Mouse (Mus musculus) neutrophil, adult 5-6 weeks (primary cell): ENCODE data around the gene Tmem110. TPM values are rescaled to one million over a fixed set of nuclear protein-coding genes. Genes with fewer than 3 reads are reported as not detected.
A peak's percentile ranks its signal among the peaks of the same experiment; 100 is the strongest.

Source experiments
- ATAC-seq: fragments of 151-379, 151-347 bp; 2 replicates; pipeline ENCODE4 v1.8.0; 2017; ENCODE audit warnings: mild to moderate bottlenecking, moderate TSS enrichment; ENCODE audit not compliant: insufficient number of reproducible peaks, poor library complexity, low FRiP score, severe bottlenecking; ENCODE audit errors: extremely low read depth
- total RNA-seq: library from RNA; stranded (forward); fragments of 200-1000 nt; gene quantifications from 2 replicates; pipeline ENCODE4 v1.2.3, GENCODE M21; 2017

Gene Tmem110
- total RNA-seq, 1 experiment from 2014 or later = 14.2 TPM

DNA sequence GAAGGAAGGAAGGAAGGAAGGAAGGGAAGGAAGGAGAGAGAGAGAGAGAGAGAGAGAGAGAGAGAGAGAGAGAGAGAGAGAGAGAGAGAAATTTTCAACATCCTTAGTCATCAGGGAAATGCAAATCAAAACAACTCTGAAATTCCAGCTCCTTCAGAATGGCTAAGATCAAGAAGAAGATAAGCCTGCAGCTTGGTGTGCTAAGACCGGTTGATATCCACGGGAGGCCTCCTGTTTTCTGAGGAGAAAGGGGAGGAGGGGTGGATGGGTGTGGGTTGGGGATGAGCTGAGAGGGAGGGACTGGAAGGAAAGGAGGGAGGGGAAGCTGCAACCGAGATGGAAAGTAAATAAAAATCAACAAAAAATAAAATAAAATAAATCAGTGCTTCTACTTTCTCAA lies 59.9 kb downstream of the Tmem110 start:
- ATAC-seq = no peak

GRCm38 (mm10) chr14:30886204-30886603 lies 60.8 kb downstream of the Tmem110 start, which contains the start of gene Itih4:
Gene Itih4 (plus strand): TSS chr14:30886476.
- no peak for ATAC-seq

- ATAC-seq = no peak
Measured at GRCm38 (mm10) chr14:30888271-30888732, 62.9 kb downstream of the Tmem110 start.

DNA sequence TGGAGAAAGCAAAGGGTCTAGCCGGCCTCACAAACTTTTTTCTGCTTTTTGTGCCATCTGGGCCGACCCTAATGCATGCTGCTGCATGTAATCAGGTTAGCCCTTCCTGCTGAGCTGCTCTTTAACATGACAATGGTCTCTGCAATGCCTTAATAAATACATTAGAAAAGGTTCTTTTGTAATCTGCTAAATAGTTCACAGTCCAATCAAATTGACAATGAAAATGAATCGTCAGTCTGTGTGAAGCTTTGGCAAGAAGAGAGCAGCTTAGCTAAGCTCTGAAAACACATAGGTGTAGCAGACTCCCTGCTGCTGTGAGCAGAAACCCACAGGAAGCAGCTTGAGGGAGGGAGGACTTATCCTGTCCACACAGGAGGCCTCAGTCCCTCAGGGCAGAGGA lies 74.6 kb downstream of the Tmem110 start:
- ATAC-seq = no peak

DNA sequence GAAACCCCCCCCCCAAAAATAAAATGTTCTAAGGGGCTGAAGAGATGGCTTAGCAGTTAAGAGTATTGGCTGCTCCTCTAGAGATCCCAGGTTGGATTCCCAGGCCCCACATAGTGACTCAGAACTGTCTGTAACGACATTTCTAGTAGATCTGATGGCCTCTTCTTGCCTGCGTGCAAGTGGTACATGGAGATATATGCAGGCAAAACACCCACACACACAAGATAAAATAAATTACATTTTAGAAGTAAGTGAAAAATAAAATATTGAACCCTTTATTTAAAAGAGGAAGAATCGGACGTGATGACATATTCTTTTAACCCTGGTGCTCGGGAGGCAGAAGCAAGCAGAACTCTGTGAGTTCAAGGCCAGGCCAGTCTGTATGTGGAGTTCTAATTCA lies 77.2 kb downstream of the Tmem110 start:
- no peak for ATAC-seq

GRCm38 (mm10) chr14:30903036-30903435 lies 77.6 kb downstream of the Tmem110 start:
- no peak for ATAC-seq

DNA sequence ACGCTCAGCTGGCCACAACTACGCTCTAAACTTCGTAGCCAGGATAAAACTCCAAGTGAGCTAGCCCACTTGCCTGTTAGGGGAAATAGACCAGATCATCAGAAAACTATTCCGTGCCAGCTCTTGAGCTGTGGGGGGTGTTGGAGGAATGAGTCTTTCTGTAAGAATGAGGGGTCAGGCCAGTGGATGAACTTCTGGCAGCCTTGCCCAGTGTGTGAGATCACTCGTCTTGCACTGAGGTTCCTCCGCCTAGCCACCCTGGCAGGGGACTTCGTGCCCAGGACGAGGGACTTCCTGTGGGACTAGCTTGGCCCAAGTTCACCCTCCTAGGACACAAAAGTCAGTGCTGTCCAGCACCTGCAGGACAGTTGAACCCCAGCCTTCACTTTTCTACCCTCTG lies 78.9 kb downstream of the Tmem110 start:
- no peak for ATAC-seq

DNA sequence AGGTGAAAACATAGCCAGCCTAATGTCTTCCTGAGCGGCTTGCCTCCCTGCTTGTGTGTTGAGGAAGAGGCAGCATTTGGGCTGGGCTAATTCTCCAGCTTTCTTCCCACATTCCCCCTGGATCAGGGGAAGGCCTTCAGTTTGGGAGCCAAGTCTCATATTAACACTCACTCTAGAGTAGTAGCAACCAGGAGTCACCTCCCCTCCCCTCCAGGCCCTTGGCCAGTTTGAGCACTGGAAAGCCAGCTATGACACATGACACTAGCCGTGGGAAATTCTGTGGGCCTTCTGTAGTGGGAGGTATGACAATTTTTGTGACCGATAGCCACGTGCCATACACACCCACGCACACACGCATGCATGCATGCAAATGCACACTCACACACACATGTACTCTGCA lies 80.6 kb downstream of the Tmem110 start:
- no peak for ATAC-seq

DNA sequence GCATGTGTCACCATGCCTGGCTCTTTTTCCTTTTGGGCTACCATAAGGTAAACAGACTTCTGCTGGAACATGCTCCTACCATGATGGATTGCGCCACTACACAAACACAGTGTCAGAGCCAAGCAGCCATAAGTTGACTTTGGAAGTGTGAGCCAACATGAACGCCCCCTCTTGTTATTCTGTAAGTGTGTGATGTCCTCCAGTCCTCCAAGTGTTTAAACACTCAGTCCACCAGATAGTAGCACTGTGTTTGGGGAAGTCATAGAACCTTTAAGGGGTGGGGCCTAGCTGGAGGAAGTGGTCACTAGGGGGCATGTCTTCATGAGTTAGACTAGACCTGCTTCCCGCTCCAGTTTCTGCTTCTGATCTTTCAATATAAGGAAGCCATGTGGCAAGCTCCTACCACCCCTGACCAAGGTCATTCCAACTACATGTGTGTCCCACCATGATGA lies 82.5 kb downstream of the Tmem110 start:
- peak; percentile 78 for ATAC-seq

GRCm38 (mm10) chr14:30911141-30911540 lies 85.8 kb downstream of the Tmem110 start:
- no peak for ATAC-seq

DNA sequence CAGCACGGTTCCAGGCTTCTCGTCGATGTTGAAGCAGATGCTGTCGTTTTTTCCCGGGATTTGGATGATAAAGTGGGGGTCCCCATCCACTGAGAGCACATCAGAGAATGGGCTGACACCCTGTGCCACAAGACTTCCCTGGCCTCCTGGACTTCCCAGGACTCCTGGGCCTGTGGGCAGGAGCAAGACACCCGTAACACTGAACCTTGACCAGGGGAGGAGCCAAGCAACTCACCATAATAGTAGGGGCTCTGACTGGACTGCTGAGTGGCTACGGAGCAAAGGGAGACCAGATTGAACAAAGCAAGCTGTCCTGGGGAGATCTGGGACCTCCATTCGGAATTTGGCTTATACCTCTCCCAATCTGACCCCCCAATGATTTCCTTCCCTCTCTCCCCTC lies 87.3 kb downstream of the Tmem110 start:
- no peak for ATAC-seq

DNA sequence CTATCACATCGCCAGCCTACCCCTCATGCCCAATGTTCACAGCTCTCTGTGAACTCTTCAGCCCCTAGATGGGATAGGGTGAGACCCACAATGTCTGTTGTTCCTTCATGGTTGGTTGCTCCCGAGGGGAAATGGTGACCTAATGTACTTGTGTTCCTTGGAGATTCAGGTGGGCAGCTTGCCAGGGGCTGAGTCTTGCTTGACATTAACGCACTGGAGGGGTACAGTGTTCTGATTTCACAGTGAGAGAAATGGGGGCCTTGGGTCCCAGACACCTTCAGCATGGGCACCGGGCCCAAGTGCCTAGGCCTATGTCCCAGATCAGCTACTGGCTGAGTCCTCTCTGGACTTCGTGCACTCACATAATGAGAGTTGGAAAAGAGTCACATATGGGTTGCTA lies 88.0 kb downstream of the Tmem110 start:
- no peak for ATAC-seq

- ATAC-seq = no peak
Measured at GRCm38 (mm10) chr14:30916516-30916915, 91.1 kb downstream of the Tmem110 start.

- ATAC-seq = no peak
Measured at GRCm38 (mm10) chr14:30922053-30922670, 96.8 kb downstream of the Tmem110 start.

GRCm38 (mm10) chr14:30923375-30924105 lies 98.2 kb downstream of the Tmem110 start, which contains the start of gene Itih3:
Gene Itih3 (minus strand): TSS chr14:30923760.
- no peak for ATAC-seq

DNA sequence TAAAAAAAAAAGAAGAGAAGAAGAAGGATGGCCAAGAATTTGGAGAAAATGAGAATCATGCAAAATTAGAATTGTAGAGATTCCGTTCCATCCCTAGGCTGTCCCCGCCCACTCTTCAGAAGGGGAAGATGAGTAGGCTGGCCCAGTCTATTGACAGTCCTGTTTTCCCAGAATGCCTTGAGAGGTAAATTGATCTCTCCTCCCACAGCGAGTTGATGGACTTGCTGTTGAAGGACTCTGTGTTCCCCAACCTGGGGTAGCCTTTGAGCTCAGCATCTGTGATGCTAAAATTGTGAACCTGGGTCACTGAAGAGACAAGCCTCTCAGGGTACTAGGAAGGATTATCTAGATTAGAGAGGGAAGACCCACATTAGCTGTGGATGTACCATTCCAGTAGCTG lies 100.1 kb downstream of the Tmem110 start:
- ATAC-seq = no peak

Other genes with a start within 250 kb of the Tmem110 start
- 483 and 502 TPM in 2 replicates for gene Prkcd, start 199.4 kb upstream of the Tmem110 start, total RNA-seq
- gene Rft1, start 171.2 kb upstream of the Tmem110 start, total RNA-seq = 13.0 and 13.5 TPM in 2 replicates
- gene Sfmbt1, start 110.7 kb upstream of the Tmem110 start, total RNA-seq = 6.9 and 8.6 TPM in 2 replicates
- gene Mustn1, start 53.6 kb downstream of the Tmem110 start, total RNA-seq = 5.2 and 6.3 TPM in 2 replicates
- not detected in 2 replicates for gene Itih4, start 60.9 kb downstream of the Tmem110 start, total RNA-seq
- gene Itih3, start 98.2 kb downstream of the Tmem110 start, total RNA-seq = not detected in 2 replicates
- not detected in 2 replicates for gene Itih1, start 117.7 kb downstream of the Tmem110 start, total RNA-seq
- gene Nek4, start 125.8 kb downstream of the Tmem110 start, total RNA-seq = 4.7 and 6.1 TPM in 2 replicates
- gene Glt8d1, start 175.8 kb downstream of the Tmem110 start, total RNA-seq = 16.0 and 22.6 TPM in 2 replicates
- gene Spcs1, start 176.1 kb downstream of the Tmem110 start, total RNA-seq = 52.3 and 53.5 TPM in 2 replicates
- gene Pbrm1, start 193.5 kb downstream of the Tmem110 start, total RNA-seq = 53.5 and 62.5 TPM in 2 replicates
- gene Gnl3, start 193.6 kb downstream of the Tmem110 start, total RNA-seq = 82.4 and 84.8 TPM in 2 replicates